Mouse (Mus musculus) heart, adult 2 months (tissue): ENCODE results near the gene Prop1. TPM values are rescaled to one million over a fixed set of nuclear protein-coding genes. Genes with fewer than 3 reads are reported as not detected.

Experiments used
- DNase-seq, 2 experiments: peaks; one replicate each; pipeline ENCODE4 v3.0.0; 2021
- H3K27ac ChIP-seq: fragments of 200-600 bp; 2 replicates; pipeline ENCODE4 v1.8.1; 2022
- H3K27me3 ChIP-seq: fragments of 200-500 bp; 2 replicates; pipeline ENCODE4 v1.6.1; 2012; ENCODE audit warnings: mild to moderate bottlenecking, low read length, inconsistent platforms, mixed read lengths; ENCODE audit not compliant: control insufficient read depth, insufficient read depth
- H3K36me3 ChIP-seq: fragments of 200-500 bp; 2 replicates; pipeline ENCODE4 v1.6.1; 2012; ENCODE audit warnings: low read length, inconsistent platforms; ENCODE audit not compliant: control insufficient read depth, insufficient read depth
- H3K4me1 ChIP-seq: fragments of 200-500 bp; 2 replicates; pipeline ENCODE4 v1.6.1; 2011; ENCODE audit warnings: low read length; ENCODE audit not compliant: control insufficient read depth, insufficient read depth
- H3K4me3 ChIP-seq: fragments of 200-600 bp; 2 replicates; pipeline ENCODE4 v1.8.1; 2022
- H3K79me2 ChIP-seq: fragments of 200-500 bp; replicated peaks from 2 replicates; pipeline ENCODE4 v1.6.1; 2012; ENCODE audit warnings: mild to moderate bottlenecking, inconsistent platforms, low read length, moderate library complexity, mixed read lengths; ENCODE audit not compliant: control insufficient read depth, insufficient read depth
- H3K9ac ChIP-seq: fragments of 200-500 bp; 2 replicates; pipeline ENCODE4 v1.6.1; 2012; ENCODE audit warnings: low read depth, mild to moderate bottlenecking, control low read depth, inconsistent platforms, low read length, mixed read lengths
- CTCF ChIP-seq: fragments of 200-600 bp; IDR thresholded peaks from 2 replicates; pipeline ENCODE4 v1.8.1; 2022; ENCODE audit warnings: antibody characterized with exemption, mild to moderate bottlenecking, moderate library complexity
- EP300 ChIP-seq: fragments of 200-500 bp; IDR thresholded peaks from 2 replicates; pipeline ENCODE4 v1.6.1; 2011; ENCODE audit warnings: low read depth, low read length, control low read depth; ENCODE audit not compliant: insufficient read depth
- POLR2A ChIP-seq: fragments of 200-500 bp; IDR thresholded peaks from 2 replicates; pipeline ENCODE4 v1.6.1; 2011; ENCODE audit warnings: mild to moderate bottlenecking, low read depth, low read length, control low read depth; ENCODE audit not compliant: insufficient read depth
- WGBS: fragments of 180-500 bp; shearing (Covaris S2); methylation state at CpG from one replicate; pipeline ENCODE4 v1.1.7; 2018; 5-methylcytosine and 5-hydroxymethylcytosine counted together
- intact Hi-C: fragments of 180-260 bp; cut with DNase I; formaldehyde crosslinking; loops from one replicate; pipeline ENCODE4 v1.15.1; 2025
- polyA plus RNA-seq: library from polyadenylated mRNA; depleted of rRNA; stranded (reverse); fragments of >200 nt; gene quantifications from 2 replicates; pipeline ENCODE4 v1.2.3, GENCODE M21; 2012
- total RNA-seq, 2 experiments: library from RNA; stranded (reverse); gene quantifications; 2 replicates each; pipeline ENCODE4 v1.2.3; 2021

The Prop1 gene
- total and polyA plus RNA-seq, 3 experiments, result not detected

DNA sequence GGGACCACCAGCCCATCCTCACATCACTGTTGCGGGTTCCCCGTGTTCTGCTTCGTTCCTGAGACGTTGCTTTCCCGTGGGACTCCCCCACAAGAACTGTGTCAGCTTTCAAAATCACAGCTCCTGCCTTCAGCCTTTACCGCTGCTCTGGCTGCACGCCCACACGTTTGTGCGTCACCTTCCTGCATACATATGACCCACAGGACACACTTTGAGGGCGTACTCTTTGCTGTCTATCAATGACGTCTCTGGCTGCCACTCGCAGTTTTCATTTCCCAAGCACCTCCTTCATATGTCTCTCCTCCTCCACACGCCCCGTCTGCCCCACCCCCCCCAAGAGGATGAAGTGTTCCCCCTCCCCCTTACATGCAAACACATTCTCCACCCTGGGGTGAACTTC is 1.3 kb downstream of the Prop1 start:
- H3K79me2 ChIP-seq, result no peaks in the 10 kb centered on the region
- peaks cover 3% of the 10 kb centered on the region for H3K27me3 ChIP-seq
- H3K27ac ChIP-seq, result no peak overlapping the region
- no peak for TF ChIP-seq CTCF
- TF ChIP-seq EP300, result no peak
- TF ChIP-seq POLR2A, result no peak
- H3K4me3 ChIP-seq, result no peak overlapping the region
- no peaks in the 10 kb centered on the region for H3K36me3 ChIP-seq
- no peak overlapping the region for H3K9ac ChIP-seq
- 47% methylated on average over 14 of the region's 14 CpGs for WGBS
- intact Hi-C loops, result no loop called here
- DNase-seq, result no peak
- no peaks in the 10 kb centered on the region for H3K4me1 ChIP-seq

DNA sequence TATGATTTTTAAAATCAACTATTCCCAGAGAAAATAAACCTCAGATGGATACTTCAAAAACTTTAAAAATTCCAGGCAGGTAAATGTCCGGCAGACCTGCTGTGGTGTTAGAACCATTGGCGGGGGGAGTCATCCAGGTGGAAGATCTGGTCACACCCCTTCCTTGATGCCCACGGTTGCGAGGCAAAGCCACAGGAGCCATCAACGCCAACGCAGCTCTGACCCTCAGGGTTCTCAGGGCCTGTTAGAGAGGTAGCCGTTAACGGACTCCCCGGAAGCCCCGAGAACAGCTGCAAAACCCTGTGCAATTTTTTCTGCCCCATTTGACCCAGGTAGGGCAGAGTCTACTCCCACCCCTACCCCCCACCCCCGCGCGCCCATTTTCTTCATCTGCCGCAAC is 10.1 kb downstream of the Prop1 start, which contains the start of gene 4933414I15Rik:
Gene 4933414I15Rik, minus strand, starts transcription at position 260 of the 400 bp plus-strand sequence.
- Histone ChIP-seq H3K9ac (no peak within 1 kb of the TSS), H3K79me2 (no peaks in the 10 kb centered on the region), H3K27ac (no peak within 1 kb of the TSS), H3K4me1 (no peaks in the 10 kb centered on the region), H3K36me3 (no peaks in the 10 kb centered on the region), H3K4me3 (no peak within 1 kb of the TSS), H3K27me3 (0 out of 2 replicates have a peak, but pooled peaks cover 1% of the 10 kb centered on the region)
- TF ChIP-seq EP300, result no peak
- no peak for TF ChIP-seq CTCF
- TF ChIP-seq POLR2A, result no peak
- WGBS, result 73% methylated on average over 14 of the region's 14 CpGs
- intact Hi-C loops, result loop anchor here (5.0 kb wide), 2 partner anchors 324 to 594 kb away; no protein-coding TSS in a partner anchor
- no peak for DNase-seq

DNA sequence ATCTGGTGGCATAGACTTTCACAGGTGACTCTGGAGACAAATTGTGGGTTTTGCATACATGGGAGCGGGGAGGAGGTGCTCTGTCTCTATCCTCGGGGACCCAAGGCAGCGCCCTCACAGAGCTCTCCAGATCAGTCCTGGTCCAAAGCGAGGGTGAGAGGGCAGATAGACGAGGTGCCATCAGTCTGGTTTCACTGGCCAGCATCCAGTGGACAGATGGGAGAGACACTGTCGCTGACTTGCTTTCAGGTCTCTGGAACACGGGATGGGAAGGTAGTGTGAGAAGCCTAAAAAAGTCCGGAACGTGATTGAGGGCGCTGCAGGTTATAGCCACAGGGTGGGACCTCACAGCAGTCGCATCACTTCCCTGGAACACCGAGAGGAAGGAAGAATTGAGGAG is 11.2 kb downstream of the Prop1 start:
- Histone ChIP-seq H3K4me1 (no peaks in the 10 kb centered on the region), H3K9ac (no peak overlapping the region), H3K79me2 (no peaks in the 10 kb centered on the region), H3K27ac (no peak overlapping the region), H3K27me3 (0 out of 2 replicates have a peak, but pooled peaks cover 1% of the 10 kb centered on the region), H3K36me3 (no peaks in the 10 kb centered on the region), H3K4me3 (no peak overlapping the region)
- WGBS, result 51% methylated on average over 12 of the region's 12 CpGs
- DNase-seq, result no peak
- TF ChIP-seq CTCF (no peak), POLR2A (no peak), EP300 (no peak)
- intact Hi-C loops, result loop anchor here (5.0 kb wide), 2 partner anchors 325 to 595 kb away; no protein-coding TSS in a partner anchor

DNA sequence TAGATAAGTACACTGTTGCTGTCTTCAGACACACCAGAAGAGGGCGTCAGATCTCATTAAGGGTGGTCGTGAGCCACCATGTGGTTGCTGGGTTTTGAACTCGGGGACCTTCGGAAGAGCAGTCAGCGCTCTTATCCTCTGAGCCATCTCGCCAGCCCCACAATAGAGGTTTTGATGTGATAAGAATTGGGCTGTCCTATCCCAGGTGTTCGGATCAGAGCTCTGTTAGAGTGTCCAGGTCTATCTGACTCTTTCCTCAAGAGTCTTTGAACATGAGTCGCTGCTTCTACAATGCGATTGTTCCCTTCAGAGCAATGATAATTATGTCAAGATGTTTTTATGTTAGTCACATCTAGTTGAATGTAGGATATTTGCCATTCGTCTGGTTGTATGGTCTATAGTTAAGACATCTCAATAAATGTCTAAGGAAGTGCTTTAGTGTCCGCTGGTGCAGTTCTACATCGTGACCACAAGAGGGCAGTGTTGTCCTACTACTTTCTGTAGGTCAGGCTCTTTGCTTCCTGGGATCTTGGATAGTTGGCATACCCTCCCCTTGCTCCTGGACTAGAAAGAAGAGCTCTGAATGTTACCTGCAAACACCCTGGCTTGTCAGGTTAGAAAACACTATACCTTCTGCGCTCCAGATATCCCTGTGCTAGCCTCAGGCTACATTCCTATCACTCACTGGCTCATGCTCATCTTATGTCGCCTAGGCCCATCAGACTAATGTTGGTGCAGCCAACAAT is 13.8 kb downstream of the Prop1 start:
- Histone ChIP-seq H3K27ac (no peak overlapping the region), H3K79me2 (no peaks in the 10 kb centered on the region), H3K27me3 (0 out of 2 replicates have a peak, but pooled peaks cover 1% of the 10 kb centered on the region), H3K9ac (no peak overlapping the region), H3K4me3 (no peak overlapping the region), H3K4me1 (no peaks in the 10 kb centered on the region), H3K36me3 (no peaks in the 10 kb centered on the region)
- DNase-seq, result no peak
- 33% methylated on average over 14 of the region's 14 CpGs for WGBS
- intact Hi-C loops, result loop anchor here (1.0 to 5.0 kb wide), 3 partner anchors 94 to 598 kb away; no protein-coding TSS in a partner anchor
- TF ChIP-seq CTCF (peak; percentile 92), EP300 (no peak)

DNA sequence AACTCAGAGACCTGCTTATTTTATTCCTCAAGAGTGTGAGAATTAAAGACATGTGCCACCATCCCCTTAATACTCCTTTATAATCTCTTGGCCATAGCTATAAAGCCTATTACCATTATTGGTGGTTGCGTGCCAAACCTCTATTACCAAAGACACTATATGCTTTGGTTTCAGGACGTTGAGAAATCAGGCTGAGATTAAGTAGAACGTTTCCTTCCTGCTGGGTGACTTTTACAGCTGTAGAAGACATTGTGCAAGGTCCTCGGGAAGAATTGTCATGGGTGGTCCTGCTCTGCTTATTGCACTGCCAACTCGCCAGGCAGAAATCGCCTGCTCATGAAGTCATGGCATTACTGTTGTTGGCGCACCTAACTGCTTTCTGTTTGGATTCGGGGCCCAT is 15.1 kb downstream of the Prop1 start:
- Histone ChIP-seq H3K79me2 (no peaks in the 10 kb centered on the region), H3K36me3 (no peaks in the 10 kb centered on the region), H3K27ac (no peak overlapping the region), H3K9ac (no peak overlapping the region), H3K4me1 (no peaks in the 10 kb centered on the region), H3K27me3 (0 out of 2 replicates have a peak, but pooled peaks cover under 1% of the 10 kb centered on the region), H3K4me3 (no peak overlapping the region)
- TF ChIP-seq CTCF (no peak), EP300 (no peak), POLR2A (no peak)
- intact Hi-C loops, result no loop called here
- 63% methylated on average over 8 of the region's 8 CpGs for WGBS
- DNase-seq, result no peak

DNA sequence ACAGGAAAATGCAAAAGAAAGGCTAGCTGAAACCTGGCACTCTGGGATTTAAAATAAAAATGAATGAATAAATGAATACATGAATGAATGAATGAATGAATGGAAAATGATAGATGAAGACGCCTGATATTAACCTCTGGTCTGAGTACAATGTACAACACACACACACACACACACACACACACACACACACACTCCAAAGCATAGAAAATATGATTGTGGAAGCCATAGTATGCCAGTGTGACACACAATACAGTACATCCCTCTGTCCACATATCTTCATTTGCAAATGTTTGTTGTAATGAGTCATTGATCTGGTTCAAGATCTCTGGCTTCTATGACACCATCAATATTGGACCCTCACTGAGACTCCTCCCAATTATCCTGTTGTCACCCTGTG is 21.5 kb downstream of the Prop1 start:
- Histone ChIP-seq H3K79me2 (no peaks in the 10 kb centered on the region), H3K4me3 (peak overlapping the region; percentile 84; the same call in 1 of the 2 replicates), H3K4me1 (peaks cover 2% of the 10 kb centered on the region; the same call in 1 of the 2 replicates), H3K9ac (no peak overlapping the region), H3K27ac (no peak overlapping the region), H3K27me3 (no peaks in the 10 kb centered on the region), H3K36me3 (no peaks in the 10 kb centered on the region)
- WGBS, result 68% methylated on average over 1 of the region's 1 CpGs
- TF ChIP-seq POLR2A, result no peak
- no peak for TF ChIP-seq CTCF
- TF ChIP-seq EP300, result no peak
- no peak for DNase-seq
- intact Hi-C loops, result loop anchor here (5.0 kb wide), 3 partner anchors 45 to 125 kb away; partner anchors contain the start of genes Zfp354a and Zfp454
